Mouse (Mus musculus) gastrocnemius, adult 8-10 months (tissue): ENCODE data around the gene Ackr4. TPM values are rescaled to one million over a fixed set of nuclear protein-coding genes. Genes with fewer than 3 reads are reported as not detected.

Experiments
- DNase-seq, 2 experiments: peaks; one replicate each; pipeline ENCODE4 v3.0.0; 2022; ENCODE audit warnings: low spot score in 2 of 2
- total RNA-seq, 4 experiments: library from RNA; stranded (reverse); gene quantifications; 2 replicates each; pipeline ENCODE4 v1.2.4; 2022

Gene Ackr4
- total RNA-seq, 4 experiments from 2014 or later = 0.24 to 0.40 (median 0.29) TPM; not detected in 1

GRCm38 (mm10) chr9:104040362-104040761 is 86.4 kb downstream of the Ackr4 start, which contains the start of gene Gm28305:
TSS of gene Gm28305 (plus strand) at chr9:104040662.
- DNase-seq = no peak

- DNase-seq = no peak
Observed at GRCm38 (mm10) chr9:104039742-104040141, 87.0 kb downstream of the Ackr4 start.

- no peak for DNase-seq
Observed at GRCm38 (mm10) chr9:104039031-104039695, 87.6 kb downstream of the Ackr4 start.

- DNase-seq = no peak
Observed at GRCm38 (mm10) chr9:104038266-104038665, 88.5 kb downstream of the Ackr4 start.

- peak; percentile 38 to 47 for DNase-seq
Observed at GRCm38 (mm10) chr9:104035261-104036015, 91.3 kb downstream of the Ackr4 start.

- no peak for DNase-seq
Observed at GRCm38 (mm10) chr9:104034718-104035117, 92.0 kb downstream of the Ackr4 start.

- no peak for DNase-seq
Observed at GRCm38 (mm10) chr9:104034231-104034630, 92.5 kb downstream of the Ackr4 start.

Other genes with a start within 250 kb of the Ackr4 start
- gene Nphp3, start 124.4 kb downstream of the Ackr4 start, total RNA-seq = 1 to 10 TPM in 3 of 4 experiments, under 1 TPM in 1; 0.99 to 2.7 (median 1.1) TPM
- not detected for gene Gm28305, start 86.3 kb downstream of the Ackr4 start, total RNA-seq
- 10 to 100 TPM; 11.0 to 14.9 (median 12.4) TPM for gene Uba5, start 63.8 kb downstream of the Ackr4 start, total RNA-seq
- 10 to 100 TPM; 44.8 to 52.2 (median 51.3) TPM for gene Acad11, start 63.6 kb downstream of the Ackr4 start, total RNA-seq
- 10 to 100 TPM; 25.5 to 31.4 (median 28.0) TPM for gene Dnajc13, start 136.0 kb upstream of the Ackr4 start, total RNA-seq
- gene Acpp, start 210.8 kb upstream of the Ackr4 start, total RNA-seq = under 1 TPM in 1 of 4 experiments, not detected in 3; 0.21 TPM